Comparison of ENCODE assay signal across 11 mouse cellular contexts in genomic region chr5:15688874-15689658, GRCm38 (mm10). TPM values are rescaled to one million over a fixed set of nuclear protein-coding genes. Genes with fewer than 3 reads are reported as not detected.
DNase-seq lines count a peak whose midpoint lies in the region; ATAC-seq lines count a peak whose summit lies in the region.
"Not testable (repeated sequence)": the region's sequence is repeated elsewhere in the genome, so short reads cannot be mapped to it uniquely, and the experiment has no call there.
"Had no signal": no experiment of that assay in that cellular context is flagged by ENCODE, and none has a peak within 500 bp of the region (broad histone marks: within the 10 kb centered on the region; RNA-seq: fewer than 3 reads in every experiment).

No protein-coding gene starts in this region.

- H3K9me3 ChIP-seq in forebrain, embryonic 13.5 days (replicated peaks): peaks cover 25% of the 10 kb centered on the region
- H3K9me3 ChIP-seq in heart, embryonic 14.5 days (ENCODE audit: control insufficient read depth, low read length): peaks cover 12% of the 10 kb centered on the region
- H3K9me3 ChIP-seq in hindbrain, embryonic 16.5 days (ENCODE audit: control insufficient read depth, low read length); kidney, embryonic 16.5 days (ENCODE audit: low read length): not testable (repeated sequence)
- H3K9me3 ChIP-seq in liver, embryonic 13.5 days (replicated peaks): peaks cover 22% of the 10 kb centered on the region
- H3K9me3 ChIP-seq in midbrain, embryonic 10.5 days (replicated peaks): peaks cover 49% of the 10 kb centered on the region
- H3K9me3 ChIP-seq in neural tube, embryonic 12.5 days: peaks cover 31% of the 10 kb centered on the region

- not testable (repeated sequence) for H3K4me2 ChIP-seq in forebrain, embryonic 13.5 days; heart, embryonic 14.5 days (ENCODE audit: low read length); hindbrain, embryonic 16.5 days (ENCODE audit: low read length); kidney, embryonic 16.5 days (replicated peaks; ENCODE audit: low read depth, low read length); liver, embryonic 13.5 days; neural tube, embryonic 12.5 days (replicated peaks)

- H3K36me3 ChIP-seq in forebrain, embryonic 13.5 days (ENCODE audit: poor library complexity, severe bottlenecking); heart, embryonic 14.5 days (ENCODE audit: control insufficient read depth, insufficient read depth, low read length); hindbrain, embryonic 16.5 days (ENCODE audit: control insufficient read depth, insufficient read depth, low read length); kidney, embryonic 16.5 days (ENCODE audit: insufficient read depth, low read length); liver, embryonic 13.5 days; midbrain, embryonic 10.5 days; neural tube, embryonic 12.5 days: not testable (repeated sequence)

- WGBS in forebrain, embryonic 13.5 days: 70% methylated on average over 4 of the region's 4 CpGs
- WGBS in heart, embryonic 14.5 days: 50% methylated on average over 4 of the region's 4 CpGs
- WGBS in hindbrain, embryonic 16.5 days: 61% methylated on average over 4 of the region's 4 CpGs
- WGBS in kidney, embryonic 16.5 days: 57% methylated on average over 4 of the region's 4 CpGs
- 46% methylated on average over 4 of the region's 4 CpGs for WGBS in liver, embryonic 13.5 days (ENCODE audit: insufficient replicate concordance)
- WGBS in midbrain, embryonic 10.5 days: 68% methylated on average over 4 of the region's 4 CpGs
- WGBS in neural tube, embryonic 12.5 days: 68% methylated on average over 4 of the region's 4 CpGs

- peak; percentile 75 for ATAC-seq in forebrain, embryonic 13.5 days
- peak; percentile 75 for ATAC-seq in heart, embryonic 14.5 days (ENCODE audit: insufficient number of reproducible peaks, insufficient read depth, low FRiP score, low read depth)
- ATAC-seq in hindbrain, embryonic 16.5 days: peak; percentile 71
- peak; percentile 80 for ATAC-seq in kidney, embryonic 16.5 days (ENCODE audit: low FRiP score, low TSS enrichment)
- ATAC-seq in liver, embryonic 13.5 days (ENCODE audit: low read depth): peak; percentile 43
- ATAC-seq in neural tube, embryonic 12.5 days (ENCODE audit: low FRiP score, low read depth): peak; percentile 86

- not testable (repeated sequence) for H3K27me3 ChIP-seq in forebrain, embryonic 13.5 days; heart, embryonic 14.5 days (ENCODE audit: control insufficient read depth, insufficient read depth, low read length); hindbrain, embryonic 16.5 days (replicated peaks; ENCODE audit: control insufficient read depth, insufficient read depth, low read length); kidney, embryonic 16.5 days (ENCODE audit: insufficient read depth, low read length); liver, embryonic 13.5 days; midbrain, embryonic 10.5 days (ENCODE audit: low read depth, poor library complexity, severe bottlenecking); neural tube, embryonic 12.5 days (replicated peaks)

- H3K9ac ChIP-seq in forebrain, embryonic 13.5 days; heart, embryonic 14.5 days (ENCODE audit: low read length); hindbrain, embryonic 16.5 days (ENCODE audit: low read depth, low read length); kidney, embryonic 16.5 days (replicated peaks; ENCODE audit: low read length); liver, embryonic 13.5 days; neural tube, embryonic 12.5 days: not testable (repeated sequence)

- H3K27ac ChIP-seq in forebrain, embryonic 13.5 days; heart, embryonic 14.5 days (replicated peaks in 1 of 2; ENCODE audit: control insufficient read depth in 1 of 2, insufficient read depth in 1 of 2, low read depth in 2 of 2, low read length in 2 of 2); hindbrain, embryonic 16.5 days (ENCODE audit: low read depth, low read length); kidney, embryonic 16.5 days (ENCODE audit: low read length); liver, embryonic 13.5 days; midbrain, embryonic 10.5 days (replicated peaks); neural tube, embryonic 12.5 days: not testable (repeated sequence)

- not testable (repeated sequence) for H3K4me3 ChIP-seq in forebrain, embryonic 13.5 days; heart, embryonic 14.5 days (ENCODE audit: control insufficient read depth in 1 of 2, insufficient read depth in 1 of 2, low read depth in 1 of 2, low read length in 2 of 2); hindbrain, embryonic 16.5 days (ENCODE audit: low read length); kidney, embryonic 16.5 days (ENCODE audit: low read length); liver, embryonic 13.5 days (replicated peaks); midbrain, embryonic 10.5 days; neural tube, embryonic 12.5 days

- peak; percentile 2 for DNase-seq in MN1 (ENCODE audit: low spot score)
- DNase-seq in liver, embryonic 13.5 days: not testable (repeated sequence)
- peak; percentile 4 for DNase-seq in midbrain, embryonic 10.5 days (ENCODE audit: low spot score)

- H3K4me1 ChIP-seq in forebrain, embryonic 13.5 days; heart, embryonic 14.5 days (ENCODE audit: control insufficient read depth in 2 of 2, insufficient read depth in 2 of 2, low read length in 2 of 2); hindbrain, embryonic 16.5 days (ENCODE audit: control insufficient read depth, insufficient read depth, low read depth, low read length); kidney, embryonic 16.5 days (ENCODE audit: insufficient read depth, low read length); liver, embryonic 13.5 days (replicated peaks); midbrain, embryonic 10.5 days; neural tube, embryonic 12.5 days: not testable (repeated sequence)

RNA-seq across cellular contexts. Expression of gene Speer4c, which starts 25.0 kb away (rescaled TPM):
- not detected in 2 replicates for polyA plus RNA-seq in forebrain, embryonic 13.5 days (2015; fragmentation: Nextera tagmentation; extraction: Ambion mirVana)
- polyA plus RNA-seq in heart, embryonic 14.5 days (2014; fragmentation: Nextera tagmentation; extraction: Ambion mirVana): not detected in 2 replicates
- not detected in 2 replicates for polyA plus RNA-seq in hindbrain, embryonic 16.5 days (2015; fragmentation: Nextera tagmentation; extraction: Ambion mirVana)
- not detected in 2 replicates for polyA plus RNA-seq in kidney, embryonic 16.5 days (2015; fragmentation: Nextera tagmentation; extraction: Ambion mirVana)
- polyA plus RNA-seq in liver, embryonic 13.5 days (2015; fragmentation: Nextera tagmentation; extraction: Ambion mirVana): not detected in 2 replicates
- not detected in 2 replicates for polyA plus RNA-seq in midbrain, embryonic 10.5 days (2016; fragmentation: Nextera tagmentation; extraction: Ambion mirVana)
- not detected in 2 replicates for polyA plus RNA-seq in neural tube, embryonic 12.5 days (2016; fragmentation: Nextera tagmentation; extraction: Ambion mirVana)
- polyA plus RNA-seq: cerebellum, adult 2 months; frontal cortex, adult 2 months; myocyte had no signal

RNA-seq across cellular contexts. Expression of gene 4930572O03Rik, which starts 32.2 kb away (rescaled TPM):
- not detected in 2 replicates for polyA plus RNA-seq in forebrain, embryonic 13.5 days (2015; fragmentation: Nextera tagmentation; extraction: Ambion mirVana)
- polyA plus RNA-seq in heart, embryonic 14.5 days (2014; fragmentation: Nextera tagmentation; extraction: Ambion mirVana): not detected in 2 replicates
- not detected in 2 replicates for polyA plus RNA-seq in hindbrain, embryonic 16.5 days (2015; fragmentation: Nextera tagmentation; extraction: Ambion mirVana)
- not detected in 2 replicates for polyA plus RNA-seq in kidney, embryonic 16.5 days (2015; fragmentation: Nextera tagmentation; extraction: Ambion mirVana)
- not detected in 2 replicates for polyA plus RNA-seq in liver, embryonic 13.5 days (2015; fragmentation: Nextera tagmentation; extraction: Ambion mirVana)
- not detected in 2 replicates for polyA plus RNA-seq in midbrain, embryonic 10.5 days (2016; fragmentation: Nextera tagmentation; extraction: Ambion mirVana)
- not detected in 2 replicates for polyA plus RNA-seq in neural tube, embryonic 12.5 days (2016; fragmentation: Nextera tagmentation; extraction: Ambion mirVana)
- polyA plus RNA-seq: cerebellum, adult 2 months; frontal cortex, adult 2 months; myocyte had no signal
